Mouse (Mus musculus) C2C12 (cell line): ENCODE measurements at regions not wholly inside any gene's neighbourhood (a gene's known extent, or its start where the extent isn't known, plus 50 kb on each side); places are given as distances from the start of the nearest gene placed in this dataset.

ENCODE experiments used
- CEBPB ChIP-seq: IDR thresholded peaks from one replicate; pipeline ENCODE4 v1.6.1; 2011; ENCODE audit warnings: low read depth, mild to moderate bottlenecking, control low read depth, moderate library complexity
- CTCF ChIP-seq: IDR thresholded peaks from one replicate; pipeline ENCODE4 v1.5.1; 2011; ENCODE audit not compliant: control insufficient read depth, insufficient read depth, insufficient read length
- MAX ChIP-seq: IDR thresholded peaks from one replicate; pipeline ENCODE4 v1.6.1; 2011; ENCODE audit warnings: mild to moderate bottlenecking, control low read depth
- MYOG ChIP-seq: IDR thresholded peaks from one replicate; pipeline ENCODE4 v1.6.1; 2011; ENCODE audit not compliant: control insufficient read depth, insufficient read length; ENCODE audit errors: extremely low read depth
- USF1 ChIP-seq: IDR thresholded peaks from one replicate; pipeline ENCODE4 v1.6.1; 2011; ENCODE audit warnings: low read depth, mild to moderate bottlenecking, control low read depth, moderate library complexity

GRCm38 (mm10) chr9:61268681-61269080 is 103.5 kb upstream of the Tle3 start:
- TF ChIP-seq CTCF, result no peak
- TF ChIP-seq MYOG, result no peak
- TF ChIP-seq MAX, result no peak
- TF ChIP-seq USF1, result no peak
- no peak for TF ChIP-seq CEBPB
